ENCODE assay signal across 20 mouse cellular contexts in the genomic region with DNA sequence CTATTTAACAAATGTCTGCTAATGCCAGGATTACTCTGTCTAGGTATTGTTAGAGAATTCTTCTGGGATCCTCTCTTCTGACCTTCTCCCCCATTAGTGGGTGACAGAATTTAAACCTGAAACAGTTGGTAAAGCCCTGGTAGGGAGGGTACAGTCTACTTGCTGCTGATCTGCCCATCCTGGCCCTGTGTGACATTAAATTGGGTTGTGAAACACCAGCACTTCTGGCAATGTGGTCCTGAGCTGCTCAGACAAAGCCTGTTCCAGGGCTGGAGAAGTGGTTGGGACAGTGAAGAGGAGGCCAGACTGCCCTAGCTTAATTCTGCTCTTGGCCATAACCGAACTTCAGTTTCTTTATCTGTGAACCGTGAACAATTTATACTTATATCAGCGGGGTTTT. TPM values are rescaled to one million over a fixed set of nuclear protein-coding genes. Genes with fewer than 3 reads are reported as not detected.
"Had no signal": no experiment of that assay in that cellular context is flagged by ENCODE, and none has a peak within 500 bp of the region (broad histone marks: within the 10 kb centered on the region; RNA-seq: fewer than 3 reads in every experiment).

No protein-coding gene starts in this region.

- ATAC-seq: lung, postnatal 0 days; midbrain, embryonic 16.5 days had no signal

- H3K4me3 ChIP-seq: lung, embryonic 15.5 days; midbrain, embryonic 10.5 days; midbrain, embryonic 12.5 days; myocyte; neural tube, embryonic 13.5 days; neural tube, embryonic 15.5 days had no signal

- H3K4me1 ChIP-seq: lung, embryonic 15.5 days; midbrain, embryonic 10.5 days; midbrain, embryonic 12.5 days; neural tube, embryonic 13.5 days; neural tube, embryonic 15.5 days had no signal

- H3K4me2 ChIP-seq: lung, embryonic 15.5 days; midbrain, embryonic 12.5 days; neural tube, embryonic 13.5 days; neural tube, embryonic 15.5 days had no signal

- DNase-seq: lung, adult 2 months; lung, postnatal 4 days; midbrain, embryonic 14.5 days; retina, postnatal 1 day; right cerebral cortex, adult 18-20 months; right cerebral cortex, postnatal 25 days; right cerebral cortex, postnatal 4 days; spleen, adult 18-20 months; thymus, adult 18-20 months; thymus, postnatal 14 days; thymus, postnatal 36 days had no signal

- H3K9me3 ChIP-seq: lung, embryonic 15.5 days; midbrain, embryonic 10.5 days; midbrain, embryonic 12.5 days; neural tube, embryonic 13.5 days; neural tube, embryonic 15.5 days had no signal

- H3K27me3 ChIP-seq: lung, embryonic 15.5 days; midbrain, embryonic 12.5 days; neural tube, embryonic 13.5 days; neural tube, embryonic 15.5 days had no signal

- H3K9ac ChIP-seq: liver, embryonic 14.5 days; lung, embryonic 15.5 days; midbrain, embryonic 12.5 days; neural tube, embryonic 13.5 days; neural tube, embryonic 15.5 days had no signal

- H3K36me3 ChIP-seq: lung, embryonic 15.5 days; midbrain, embryonic 10.5 days; midbrain, embryonic 12.5 days; neural tube, embryonic 13.5 days; neural tube, embryonic 15.5 days had no signal

- H3K27ac ChIP-seq: liver, embryonic 14.5 days; lung, embryonic 15.5 days; midbrain, embryonic 10.5 days; midbrain, embryonic 12.5 days; neural tube, embryonic 13.5 days; neural tube, embryonic 15.5 days had no signal

RNA-seq across cellular contexts. Expression of a gene that starts 52.1 kb away (rescaled TPM):
- polyA plus RNA-seq: liver, embryonic 14.5 days; midbrain, embryonic 10.5 days; midbrain, embryonic 14.5 days had no signal
